Mouse (Mus musculus) embryonic facial prominence, embryonic 15.5 days (tissue): ENCODE results near the gene Gm36176. TPM values are rescaled to one million over a fixed set of nuclear protein-coding genes. Genes with fewer than 3 reads are reported as not detected.
"Not testable (repeated sequence)": the region's sequence is repeated elsewhere in the genome, so short reads cannot be mapped to it uniquely, and the experiment has no call there.

Experiments
- ATAC-seq: fragments of 200-750 bp; cut with Nextera tagmentation; 2 replicates; pipeline ENCODE4 v1.8.0; 2017; ENCODE audit warnings: low read depth, moderate TSS enrichment; ENCODE audit not compliant: insufficient number of reproducible peaks, low FRiP score, low TSS enrichment
- H3K27ac ChIP-seq: fragments of 300-500 bp; sonication (generic); replicated peaks from 2 replicates; pipeline ENCODE4 v1.5.1; 2015; ENCODE audit warnings: mild to moderate bottlenecking, inconsistent platforms
- H3K27me3 ChIP-seq: fragments of 300-500 bp; sonication (generic); 2 replicates; pipeline ENCODE4 v1.6.1; 2015; ENCODE audit warnings: inconsistent platforms
- H3K36me3 ChIP-seq: fragments of 300-500 bp; sonication (generic); 2 replicates; pipeline ENCODE4 v1.6.1; 2015; ENCODE audit warnings: mild to moderate bottlenecking, inconsistent platforms
- H3K4me1 ChIP-seq: fragments of 300-500 bp; sonication (generic); 2 replicates; pipeline ENCODE4 v1.6.1; 2015; ENCODE audit warnings: inconsistent platforms
- H3K4me2 ChIP-seq: fragments of 300-500 bp; sonication (generic); replicated peaks from 2 replicates; pipeline ENCODE4 v1.6.1; 2015; ENCODE audit warnings: mild to moderate bottlenecking, inconsistent platforms
- H3K4me3 ChIP-seq: fragments of 300-500 bp; sonication (generic); replicated peaks from 2 replicates; pipeline ENCODE4 v1.5.1; 2015; ENCODE audit warnings: mild to moderate bottlenecking, inconsistent platforms
- H3K9ac ChIP-seq: fragments of 300-500 bp; sonication (generic); 2 replicates; pipeline ENCODE4 v1.6.1; 2015; ENCODE audit warnings: inconsistent platforms
- H3K9me3 ChIP-seq: fragments of 300-500 bp; sonication (generic); replicated peaks from 2 replicates; pipeline ENCODE4 v1.6.1; 2016; ENCODE audit warnings: inconsistent platforms
- WGBS: fragments of 180-500 bp; shearing (Covaris S2); methylation state at CpG from one replicate; pipeline ENCODE4 v1.1.7; 2015; 5-methylcytosine and 5-hydroxymethylcytosine counted together
- polyA plus RNA-seq: library from polyadenylated mRNA; unstranded; fragments of >200 nt; fragmentation: Nextera tagmentation; extraction: Ambion mirVana; gene quantifications from 2 replicates; pipeline ENCODE4 v1.2.1, GENCODE M21; 2015

Gm36176 gene
- polyA plus RNA-seq: 0.73 and 0.88 TPM in 2 replicates

DNA sequence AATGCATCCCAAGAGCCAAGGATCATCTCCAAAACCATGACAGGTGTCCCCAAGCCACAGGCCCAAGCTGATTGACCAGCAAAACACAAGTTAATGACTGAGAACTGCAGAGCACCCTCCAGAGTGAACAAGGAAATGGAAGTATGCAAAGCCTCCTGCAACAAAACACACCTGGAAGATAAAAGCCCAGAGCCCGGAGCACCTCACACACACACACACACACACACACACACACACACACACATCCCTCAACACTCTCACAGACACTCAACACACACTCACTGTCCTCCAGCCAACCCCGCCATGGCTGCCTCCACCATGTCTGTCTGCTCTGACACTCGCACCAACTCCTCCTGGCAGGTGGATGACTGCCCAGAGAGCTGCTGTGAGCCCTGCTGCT is at the start of gene Gm36176:
Gene Gm36176 (plus strand): TSS at position 301 of the 400 bp plus-strand sequence.
- no peak for ATAC-seq
- Histone ChIP-seq H3K4me3 (no peak within 1 kb of the TSS), H3K9ac (no peak within 1 kb of the TSS), H3K4me2 (no peak within 1 kb of the TSS), H3K9me3 (0 out of 2 replicates have a peak, but pooled peaks cover 13% of the 10 kb centered on the region), H3K27me3 (no peaks in the 10 kb centered on the region), H3K4me1 (no peaks in the 10 kb centered on the region), H3K36me3 (no peaks in the 10 kb centered on the region), H3K27ac (no peak within 1 kb of the TSS)
- whole genome bisulfite sequencing: 66% methylated on average over 3 of the region's 3 CpGs

GRCm38 (mm10) chr10:77797677-77798076 is 48.9 kb upstream of the Gm36176 start:
- WGBS: 14% methylated on average over 3 of the region's 3 CpGs
- peaks cover 7% of the 10 kb centered on the region; the same call in 1 of the 2 replicates for H3K4me1 ChIP-seq
- no peak overlapping the region for H3K4me3 ChIP-seq
- ATAC-seq: no peak
- no peaks in the 10 kb centered on the region for H3K9me3 ChIP-seq
- H3K27ac ChIP-seq: no peak overlapping the region
- H3K27me3 ChIP-seq: no peaks in the 10 kb centered on the region
- no peak overlapping the region for H3K4me2 ChIP-seq
- H3K36me3 ChIP-seq: no peaks in the 10 kb centered on the region
- no peak overlapping the region for H3K9ac ChIP-seq

DNA sequence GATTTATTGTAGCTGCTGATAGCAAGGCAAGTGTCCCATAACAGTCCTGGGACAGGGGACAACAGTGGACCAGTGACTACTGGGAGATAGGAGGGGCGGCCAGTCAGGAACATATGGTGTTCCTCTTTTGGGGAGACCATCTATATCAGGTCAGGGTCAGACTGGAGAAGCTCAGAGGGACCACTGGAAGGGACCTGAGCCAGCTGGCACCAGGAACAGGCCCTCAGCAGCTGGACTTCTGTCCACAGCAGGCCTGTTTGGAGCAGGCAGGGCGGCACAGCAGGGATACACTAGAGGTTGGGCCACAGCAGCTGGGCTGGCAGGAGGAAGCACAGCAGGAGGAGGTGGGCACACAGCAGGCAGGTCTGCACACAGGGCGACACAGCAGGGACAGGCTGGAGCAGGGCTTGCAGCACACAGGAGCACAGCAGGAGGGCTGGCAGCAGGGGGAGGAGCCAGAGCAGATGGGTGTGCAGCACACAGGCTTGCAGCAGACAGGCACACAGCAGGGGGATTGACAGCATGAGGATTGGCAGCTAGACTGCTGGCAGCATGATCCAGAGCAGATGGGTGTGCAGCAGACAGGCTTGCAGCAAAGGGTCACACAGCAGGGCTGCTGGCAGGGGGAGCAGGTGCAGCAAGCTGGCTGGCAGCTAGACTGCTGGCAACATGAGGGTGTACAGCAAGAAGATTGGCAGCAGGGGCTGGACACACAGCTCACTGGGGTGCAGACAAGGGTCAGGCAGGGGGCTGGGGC is 48.3 kb upstream of the Gm36176 start:
- 34% methylated on average over 3 of the region's 3 CpGs for WGBS
- H3K4me2 ChIP-seq, H3K27ac ChIP-seq, H3K4me3 ChIP-seq, H3K9ac ChIP-seq, H3K27me3 ChIP-seq, H3K9me3 ChIP-seq, H3K4me1 ChIP-seq, ATAC-seq, H3K36me3 ChIP-seq: not testable (repeated sequence)

- Histone ChIP-seq H3K9ac (no peak within 1 kb of the TSS), H3K27me3 (no peaks in the 10 kb centered on the region), H3K4me3 (no peak within 1 kb of the TSS), H3K36me3 (no peaks in the 10 kb centered on the region), H3K4me2 (no peak within 1 kb of the TSS), H3K27ac (no peak within 1 kb of the TSS), H3K4me1 (peaks cover 7% of the 10 kb centered on the region; the same call in 1 of the 2 replicates), H3K9me3 (no peaks in the 10 kb centered on the region)
- 55% methylated on average over 8 of the region's 8 CpGs for WGBS
- no peak for ATAC-seq
Measured at GRCm38 (mm10) chr10:77798921-77799508, 47.6 kb upstream of the Gm36176 start, which contains the start of gene Gm19668. TSS of gene Gm19668 (minus strand) at chr10:77799133.

DNA sequence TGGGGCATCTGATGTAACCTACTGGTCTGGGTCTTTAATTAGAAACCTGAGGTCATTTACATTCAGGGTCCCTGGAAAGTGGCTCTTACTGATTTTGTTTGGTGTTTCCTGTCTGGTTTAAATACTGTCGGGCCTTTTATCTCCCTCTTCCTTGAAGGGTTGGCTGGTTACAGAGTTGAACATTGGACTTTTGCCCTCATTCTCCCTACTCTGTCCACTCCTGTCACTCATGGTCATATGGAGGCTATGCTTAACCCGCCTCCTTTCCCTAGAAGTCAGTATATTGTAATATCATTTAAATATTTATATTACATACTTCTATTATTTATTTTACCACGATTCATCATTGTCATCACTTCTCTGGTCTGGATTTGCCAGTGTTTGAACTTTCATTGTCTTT is 42.5 kb upstream of the Gm36176 start:
- no peaks in the 10 kb centered on the region for H3K9me3 ChIP-seq
- H3K4me2 ChIP-seq: no peak overlapping the region
- 74% methylated on average over 3 of the region's 3 CpGs for WGBS
- no peak overlapping the region for H3K27ac ChIP-seq
- H3K9ac ChIP-seq: no peak overlapping the region
- H3K4me1 ChIP-seq: no peaks in the 10 kb centered on the region
- ATAC-seq: no peak
- H3K36me3 ChIP-seq: no peaks in the 10 kb centered on the region
- no peak overlapping the region for H3K4me3 ChIP-seq
- H3K27me3 ChIP-seq: no peaks in the 10 kb centered on the region

DNA sequence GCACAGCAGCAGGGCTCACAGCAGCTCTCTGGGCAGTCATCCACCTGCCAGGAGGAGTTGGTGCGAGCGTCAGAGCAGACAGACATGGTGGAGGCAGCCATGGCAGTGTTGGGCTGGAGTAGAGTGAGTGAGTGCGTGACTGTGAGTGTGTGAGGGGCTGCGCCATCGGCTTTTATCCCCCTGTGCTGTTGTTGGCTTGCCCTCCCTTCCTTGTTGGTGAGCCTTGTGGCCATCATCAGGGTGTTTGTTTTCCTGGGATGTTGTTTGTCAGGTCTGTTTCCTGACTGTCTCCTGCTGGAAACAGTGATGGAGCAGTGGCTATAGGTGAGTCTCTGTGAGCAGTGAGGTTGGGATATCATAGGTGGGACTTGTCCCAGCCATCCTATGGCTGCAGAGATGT is 34.9 kb upstream of the Gm36176 start, which contains the start of gene Gm9507:
Gene Gm9507 (minus strand): TSS at position 101 of the 400 bp plus-strand sequence.
- H3K27ac ChIP-seq: no peak within 1 kb of the TSS
- no peak for ATAC-seq
- 61% methylated on average over 5 of the region's 5 CpGs for WGBS
- no peak within 1 kb of the TSS for H3K4me2 ChIP-seq
- H3K27me3 ChIP-seq: no peaks in the 10 kb centered on the region
- H3K4me3 ChIP-seq: no peak within 1 kb of the TSS
- H3K9me3 ChIP-seq: no peaks in the 10 kb centered on the region
- H3K4me1 ChIP-seq: no peaks in the 10 kb centered on the region
- H3K36me3 ChIP-seq: no peaks in the 10 kb centered on the region
- H3K9ac ChIP-seq: no peak within 1 kb of the TSS

GRCm38 (mm10) chr10:77814382-77814781 is 32.2 kb upstream of the Gm36176 start, which contains the start of gene Gm2696:
TSS of gene Gm2696 (plus strand) at chr10:77814682.
- Histone ChIP-seq H3K4me3 (no peak within 1 kb of the TSS), H3K4me2 (no peak within 1 kb of the TSS), H3K27me3 (no peaks in the 10 kb centered on the region), H3K9ac (no peak within 1 kb of the TSS), H3K27ac (no peak within 1 kb of the TSS), H3K9me3 (no peaks in the 10 kb centered on the region), H3K4me1 (no peaks in the 10 kb centered on the region), H3K36me3 (no peaks in the 10 kb centered on the region)
- no peak for ATAC-seq
- WGBS: 48% methylated on average over 3 of the region's 4 CpGs

- 36% methylated on average over 5 of the region's 5 CpGs for WGBS
- Histone ChIP-seq H3K4me3 (no peak overlapping the region), H3K9me3 (no peaks in the 10 kb centered on the region), H3K9ac (no peak overlapping the region), H3K36me3 (no peaks in the 10 kb centered on the region), H3K4me2 (no peak overlapping the region), H3K27ac (no peak overlapping the region), H3K4me1 (no peaks in the 10 kb centered on the region), H3K27me3 (no peaks in the 10 kb centered on the region)
- no peak for ATAC-seq
Measured at GRCm38 (mm10) chr10:77815514-77815913, 31.1 kb upstream of the Gm36176 start.

GRCm38 (mm10) chr10:77818523-77818922 is 28.1 kb upstream of the Gm36176 start:
- no peaks in the 10 kb centered on the region for H3K27me3 ChIP-seq
- WGBS: 95% methylated on average over 4 of the region's 4 CpGs
- H3K36me3 ChIP-seq: no peaks in the 10 kb centered on the region
- no peak overlapping the region for H3K9ac ChIP-seq
- H3K4me3 ChIP-seq: no peak overlapping the region
- no peak overlapping the region for H3K27ac ChIP-seq
- no peak overlapping the region for H3K4me2 ChIP-seq
- H3K4me1 ChIP-seq: no peaks in the 10 kb centered on the region
- no peaks in the 10 kb centered on the region for H3K9me3 ChIP-seq
- peak; percentile 37; the same call in 1 of the 2 replicates for ATAC-seq

DNA sequence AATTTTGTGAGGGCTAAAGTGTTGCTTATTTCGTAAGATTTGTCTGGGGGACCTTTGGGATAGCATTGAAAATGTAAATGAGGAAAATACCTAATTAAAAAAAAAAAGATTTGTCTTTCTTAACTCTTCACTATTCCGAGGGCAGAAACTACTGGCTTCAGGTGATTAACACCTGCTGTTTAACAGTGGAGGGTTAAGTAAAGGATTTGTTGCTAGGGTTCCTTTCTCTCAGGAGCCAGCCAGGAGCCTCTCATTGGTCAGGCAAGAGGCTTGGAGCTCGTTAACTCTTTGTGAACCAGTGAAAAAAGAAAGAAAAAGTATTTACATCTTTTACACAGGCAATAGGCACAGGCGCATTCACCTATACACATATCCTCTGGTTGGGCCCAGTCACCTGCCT is 27.4 kb upstream of the Gm36176 start:
- H3K36me3 ChIP-seq: no peaks in the 10 kb centered on the region
- no peak overlapping the region for H3K9ac ChIP-seq
- H3K27me3 ChIP-seq: no peaks in the 10 kb centered on the region
- no peak overlapping the region for H3K4me3 ChIP-seq
- H3K27ac ChIP-seq: no peak overlapping the region
- 24% methylated on average over 4 of the region's 4 CpGs for WGBS
- no peaks in the 10 kb centered on the region for H3K9me3 ChIP-seq
- H3K4me2 ChIP-seq: no peak overlapping the region
- H3K4me1 ChIP-seq: no peaks in the 10 kb centered on the region
- ATAC-seq: no peak

DNA sequence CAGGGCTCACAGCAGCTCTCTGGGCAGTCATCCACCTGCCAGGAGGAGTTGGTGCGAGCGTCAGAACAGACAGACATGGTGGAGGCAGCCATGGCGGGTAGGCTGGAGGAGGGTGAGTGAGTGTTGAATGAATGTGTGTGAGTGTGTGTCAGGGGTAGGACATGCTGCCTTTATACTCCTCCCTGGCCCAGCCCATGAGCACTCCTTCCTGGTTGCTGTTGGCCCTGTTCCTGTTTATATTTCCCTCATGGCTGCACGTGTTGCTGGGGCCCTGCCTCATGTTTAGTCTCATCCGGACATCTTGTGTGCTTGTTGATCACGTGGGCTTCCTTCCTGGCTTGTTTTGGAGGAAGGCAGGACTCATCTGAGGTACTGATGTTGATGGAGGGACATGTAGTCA is 19.7 kb upstream of the Gm36176 start, which contains the start of gene Krtap10-4:
Gene Krtap10-4 (minus strand): TSS at position 145 of the 400 bp plus-strand sequence.
- Histone ChIP-seq H3K27me3 (no peaks in the 10 kb centered on the region), H3K9me3 (no peaks in the 10 kb centered on the region), H3K4me3 (no peak within 1 kb of the TSS), H3K4me1 (no peaks in the 10 kb centered on the region), H3K4me2 (no peak within 1 kb of the TSS), H3K36me3 (no peaks in the 10 kb centered on the region), H3K27ac (no peak within 1 kb of the TSS), H3K9ac (no peak within 1 kb of the TSS)
- no peak for ATAC-seq
- WGBS: 53% methylated on average over 6 of the region's 6 CpGs
